Mouse (Mus musculus) heart, embryonic 12.5 days (tissue): ENCODE measurements around the gene Olfr31. TPM values are rescaled to one million over a fixed set of nuclear protein-coding genes. Genes with fewer than 3 reads are reported as not detected.
A peak's percentile ranks its signal among the peaks of the same experiment; 100 is the strongest.

Experiments
- ATAC-seq: fragments of 200-750 bp; cut with Nextera tagmentation; 2 replicates; pipeline ENCODE4 v1.8.0; 2017; ENCODE audit warnings: moderate TSS enrichment, moderate library complexity; ENCODE audit not compliant: insufficient number of reproducible peaks, low FRiP score
- H3K27ac ChIP-seq: fragments of 300-500 bp; sonication (generic); 2 replicates; pipeline ENCODE4 v1.5.1; 2016; ENCODE audit warnings: mild to moderate bottlenecking, moderate library complexity; ENCODE audit not compliant: poor library complexity, severe bottlenecking
- H3K27me3 ChIP-seq: fragments of 300-500 bp; sonication (generic); replicated peaks from 2 replicates; pipeline ENCODE4 v1.6.1; 2016; ENCODE audit warnings: mild to moderate bottlenecking, moderate library complexity
- H3K36me3 ChIP-seq: fragments of 300-500 bp; sonication (generic); 2 replicates; pipeline ENCODE4 v1.6.1; 2016; ENCODE audit warnings: mild to moderate bottlenecking, moderate library complexity
- H3K4me1 ChIP-seq: fragments of 300-500 bp; sonication (generic); replicated peaks from 2 replicates; pipeline ENCODE4 v1.6.1; 2016; ENCODE audit warnings: mild to moderate bottlenecking
- H3K4me2 ChIP-seq: fragments of 300-500 bp; sonication (generic); 2 replicates; pipeline ENCODE4 v1.6.1; 2016; ENCODE audit warnings: mild to moderate bottlenecking, moderate library complexity
- H3K4me3 ChIP-seq: fragments of 300-500 bp; sonication (generic); 2 replicates; pipeline ENCODE4 v1.5.1; 2016; ENCODE audit warnings: mild to moderate bottlenecking
- H3K9ac ChIP-seq: fragments of 300-500 bp; sonication (generic); 2 replicates; pipeline ENCODE4 v1.6.1; 2016; ENCODE audit warnings: mild to moderate bottlenecking, moderate library complexity
- H3K9me3 ChIP-seq: fragments of 300-500 bp; sonication (generic); replicated peaks from 2 replicates; pipeline ENCODE4 v1.6.1; 2016; ENCODE audit warnings: mild to moderate bottlenecking, moderate library complexity
- WGBS: fragments of 180-500 bp; shearing (Covaris S2); methylation state at CpG from one replicate; pipeline ENCODE4 v1.1.7; 2016; 5-methylcytosine and 5-hydroxymethylcytosine counted together
- polyA plus RNA-seq: library from polyadenylated mRNA; unstranded; fragments of >200 nt; fragmentation: Nextera tagmentation; extraction: Ambion mirVana; gene quantifications from 2 replicates; pipeline ENCODE4 v1.2.1, GENCODE M21; 2016

The Olfr31 gene
- polyA plus RNA-seq, 1 experiment from 2014 or later: not detected

GRCm38 (mm10) chr14:14349485-14350262 is 27.0 kb downstream of the Olfr31 start:
- 92% methylated on average over 20 of the region's 20 CpGs for WGBS
- Histone ChIP-seq H3K4me1 (no peaks in the 10 kb centered on the region), H3K9ac (no peak overlapping the region), H3K4me3 (no peak overlapping the region), H3K36me3 (peaks cover 40% of the 10 kb centered on the region), H3K9me3 (peaks cover 66% of the 10 kb centered on the region), H3K4me2 (no peak overlapping the region), H3K27ac (no peak overlapping the region), H3K27me3 (no peaks in the 10 kb centered on the region)
- ATAC-seq: no peak

- no peaks in the 10 kb centered on the region for H3K27me3 ChIP-seq
- no peak for ATAC-seq
- H3K9me3 ChIP-seq: peaks cover 74% of the 10 kb centered on the region
- no peak overlapping the region for H3K4me3 ChIP-seq
- no peak overlapping the region for H3K4me2 ChIP-seq
- H3K4me1 ChIP-seq: no peaks in the 10 kb centered on the region
- H3K9ac ChIP-seq: no peak overlapping the region
- 95% methylated on average over 29 of the region's 29 CpGs for WGBS
- H3K27ac ChIP-seq: no peak overlapping the region
- peaks cover 48% of the 10 kb centered on the region for H3K36me3 ChIP-seq
Measured at GRCm38 (mm10) chr14:14350263-14351147, 27.9 kb downstream of the Olfr31 start.

- WGBS: 98% methylated on average over 7 of the region's 7 CpGs
- no peaks in the 10 kb centered on the region for H3K27me3 ChIP-seq
- H3K27ac ChIP-seq: no peak overlapping the region
- 0 out of 2 replicates have a peak, but pooled peaks have one; percentile 11 for ATAC-seq
- H3K4me2 ChIP-seq: no peak overlapping the region
- H3K9ac ChIP-seq: no peak overlapping the region
- H3K9me3 ChIP-seq: peaks cover 76% of the 10 kb centered on the region
- no peak overlapping the region for H3K4me3 ChIP-seq
- no peaks in the 10 kb centered on the region for H3K4me1 ChIP-seq
- peaks cover 49% of the 10 kb centered on the region for H3K36me3 ChIP-seq
Measured at GRCm38 (mm10) chr14:14351148-14351455, 28.5 kb downstream of the Olfr31 start.

- H3K36me3 ChIP-seq: peaks cover 49% of the 10 kb centered on the region
- no peaks in the 10 kb centered on the region for H3K27me3 ChIP-seq
- H3K4me3 ChIP-seq: no peak overlapping the region
- H3K9me3 ChIP-seq: peaks cover 71% of the 10 kb centered on the region
- no peak overlapping the region for H3K9ac ChIP-seq
- no peaks in the 10 kb centered on the region for H3K4me1 ChIP-seq
- no peak overlapping the region for H3K4me2 ChIP-seq
- no peak overlapping the region for H3K27ac ChIP-seq
- 94% methylated on average over 9 of the region's 9 CpGs for WGBS
- ATAC-seq: no peak
Measured at GRCm38 (mm10) chr14:14351721-14352590, 29.3 kb downstream of the Olfr31 start.

GRCm38 (mm10) chr14:14352606-14353005 is 30.0 kb downstream of the Olfr31 start:
- no peak for ATAC-seq
- H3K4me2 ChIP-seq: no peak overlapping the region
- H3K27me3 ChIP-seq: no peaks in the 10 kb centered on the region
- WGBS: 83% methylated on average over 6 of the region's 6 CpGs
- H3K4me3 ChIP-seq: no peak overlapping the region
- peaks cover 49% of the 10 kb centered on the region for H3K36me3 ChIP-seq
- H3K4me1 ChIP-seq: no peaks in the 10 kb centered on the region
- no peak overlapping the region for H3K27ac ChIP-seq
- peaks cover 65% of the 10 kb centered on the region for H3K9me3 ChIP-seq
- H3K9ac ChIP-seq: no peak overlapping the region

GRCm38 (mm10) chr14:14353081-14353732 is 30.6 kb downstream of the Olfr31 start:
- Histone ChIP-seq H3K36me3 (peaks cover 44% of the 10 kb centered on the region), H3K4me2 (no peak overlapping the region), H3K4me1 (no peaks in the 10 kb centered on the region), H3K4me3 (no peak overlapping the region), H3K9me3 (peaks cover 59% of the 10 kb centered on the region), H3K27me3 (no peaks in the 10 kb centered on the region), H3K9ac (no peak overlapping the region), H3K27ac (no peak overlapping the region)
- WGBS: 86% methylated on average over 7 of the region's 7 CpGs
- no peak for ATAC-seq

GRCm38 (mm10) chr14:14353740-14354510 is 31.3 kb downstream of the Olfr31 start:
- no peaks in the 10 kb centered on the region for H3K4me1 ChIP-seq
- H3K36me3 ChIP-seq: peaks cover 39% of the 10 kb centered on the region
- ATAC-seq: no peak
- H3K27ac ChIP-seq: no peak overlapping the region
- no peak overlapping the region for H3K9ac ChIP-seq
- no peak overlapping the region for H3K4me3 ChIP-seq
- WGBS: 89% methylated on average over 8 of the region's 8 CpGs
- H3K4me2 ChIP-seq: no peak overlapping the region
- no peaks in the 10 kb centered on the region for H3K27me3 ChIP-seq
- H3K9me3 ChIP-seq: peaks cover 53% of the 10 kb centered on the region

- Histone ChIP-seq H3K4me3 (no peak overlapping the region), H3K36me3 (peaks cover 31% of the 10 kb centered on the region), H3K27me3 (no peaks in the 10 kb centered on the region), H3K27ac (no peak overlapping the region), H3K4me1 (no peaks in the 10 kb centered on the region), H3K4me2 (no peak overlapping the region), H3K9ac (no peak overlapping the region), H3K9me3 (peaks cover 45% of the 10 kb centered on the region)
- 95% methylated on average over 13 of the region's 13 CpGs for WGBS
- ATAC-seq: no peak
Measured at GRCm38 (mm10) chr14:14354511-14355359, 32.1 kb downstream of the Olfr31 start.

- H3K4me1 ChIP-seq: no peaks in the 10 kb centered on the region
- H3K27me3 ChIP-seq: no peaks in the 10 kb centered on the region
- H3K4me3 ChIP-seq: no peak overlapping the region
- WGBS: 89% methylated on average over 8 of the region's 8 CpGs
- peaks cover 25% of the 10 kb centered on the region for H3K36me3 ChIP-seq
- peaks cover 39% of the 10 kb centered on the region for H3K9me3 ChIP-seq
- H3K27ac ChIP-seq: no peak overlapping the region
- no peak overlapping the region for H3K9ac ChIP-seq
- H3K4me2 ChIP-seq: no peak overlapping the region
- ATAC-seq: no peak
Measured at GRCm38 (mm10) chr14:14355360-14355646, 32.7 kb downstream of the Olfr31 start.
